Mouse (Mus musculus): Measurements from ENCODE around the gene U2af1l4.

The U2af1l4 gene

GRCm38 (mm10) chr7:30563117-30563905 is at the start of gene U2af1l4, which contains the start of the genes Gm49396 and Psenen:
Gene U2af1l4, plus strand, starts transcription at chr7:30563301.
Gene Gm49396, plus strand, starts transcription at chr7:30563344.
Gene Psenen, minus strand, starts transcription at chr7:30563627.
- peak; percentile 98 for DNase-seq

- peak; percentile 31 for DNase-seq
Measured at GRCm38 (mm10) chr7:30515003-30515760, 47.9 kb upstream of the U2af1l4 start.

GRCm38 (mm10) chr7:30518325-30518724 is 44.8 kb upstream of the U2af1l4 start:
- no peak for DNase-seq

DNA sequence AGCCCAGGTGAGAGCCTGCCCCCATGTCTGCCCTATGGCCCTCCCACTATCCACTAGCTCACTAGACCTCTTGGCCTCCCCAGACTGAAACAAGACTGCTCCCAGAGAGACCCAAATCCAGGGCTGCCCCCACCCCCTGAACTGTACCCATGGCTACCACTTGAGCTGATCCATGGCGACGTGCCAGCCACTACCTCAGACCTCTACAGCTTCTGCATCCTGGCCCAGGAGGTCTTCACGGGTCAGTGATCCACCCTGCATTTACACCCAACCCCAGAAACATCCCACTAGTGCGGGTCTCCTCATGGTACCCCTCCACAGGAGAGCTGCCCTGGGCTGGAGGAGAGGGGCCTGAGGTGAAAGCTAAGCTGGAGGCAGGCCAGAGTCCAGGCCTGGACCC is 42.7 kb upstream of the U2af1l4 start:
- peak; percentile 44 for DNase-seq

DNA sequence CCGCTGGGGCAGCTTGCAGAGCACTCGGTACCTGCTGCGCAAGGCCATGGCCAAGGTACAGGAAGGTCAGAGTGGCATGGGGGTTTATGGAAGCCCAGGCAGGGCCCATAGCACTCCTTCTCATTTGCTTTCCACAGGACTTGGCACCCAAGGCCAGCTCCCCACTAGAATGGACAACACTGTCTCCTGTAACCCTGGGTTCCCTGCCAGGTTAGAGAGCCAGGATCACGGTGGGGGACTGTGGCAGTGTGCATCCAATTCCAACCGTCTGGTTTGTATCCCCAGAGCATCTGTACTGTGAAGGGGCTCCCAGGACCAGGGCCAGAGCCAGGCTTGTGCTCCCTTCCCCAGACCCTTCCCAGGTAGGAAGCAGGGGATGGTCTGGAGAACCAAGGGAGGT is 42.2 kb upstream of the U2af1l4 start:
- no peak for DNase-seq

- DNase-seq, result no peak
Measured at GRCm38 (mm10) chr7:30522871-30523270, 40.2 kb upstream of the U2af1l4 start.

DNA sequence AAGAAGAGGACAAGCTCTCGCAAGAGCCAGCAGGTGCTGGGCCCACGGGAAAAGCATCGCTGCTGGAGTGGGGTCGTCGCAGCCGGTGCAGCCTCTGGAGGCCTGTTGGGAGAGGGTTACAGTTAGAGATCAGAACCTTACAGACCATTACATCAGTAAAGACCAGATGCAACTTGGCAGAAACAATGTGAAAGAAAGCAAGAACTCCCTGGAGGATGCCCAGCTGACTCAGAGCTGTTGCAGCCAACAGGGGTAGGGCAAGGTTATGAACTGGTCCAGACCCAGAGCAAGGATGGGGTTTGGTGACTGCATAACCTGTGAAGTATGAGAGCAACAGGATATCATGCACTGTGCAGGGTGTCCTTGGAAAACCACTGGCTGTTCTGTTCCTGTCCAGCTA is 38.6 kb upstream of the U2af1l4 start:
- no peak for DNase-seq

DNA sequence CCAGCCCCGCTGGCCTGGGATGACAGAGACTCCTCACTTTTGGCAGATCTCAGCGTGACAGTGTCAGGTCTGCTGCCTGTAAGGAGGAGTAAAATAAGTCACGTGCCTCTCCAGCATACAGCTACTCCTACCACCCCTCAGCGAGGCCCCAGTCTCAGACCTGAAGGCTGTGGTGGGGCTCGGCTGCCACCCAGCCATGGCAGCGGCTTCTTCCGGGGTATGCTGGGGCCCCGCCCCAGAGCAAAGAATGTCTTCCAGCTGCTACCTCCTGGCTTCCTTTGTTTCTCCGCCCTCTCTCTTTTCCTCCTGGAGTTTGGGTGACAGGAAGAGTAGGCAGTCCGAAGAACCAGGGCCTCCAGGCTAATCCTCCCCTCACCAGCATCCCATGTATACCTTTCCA is 37.1 kb upstream of the U2af1l4 start:
- no peak for DNase-seq

DNA sequence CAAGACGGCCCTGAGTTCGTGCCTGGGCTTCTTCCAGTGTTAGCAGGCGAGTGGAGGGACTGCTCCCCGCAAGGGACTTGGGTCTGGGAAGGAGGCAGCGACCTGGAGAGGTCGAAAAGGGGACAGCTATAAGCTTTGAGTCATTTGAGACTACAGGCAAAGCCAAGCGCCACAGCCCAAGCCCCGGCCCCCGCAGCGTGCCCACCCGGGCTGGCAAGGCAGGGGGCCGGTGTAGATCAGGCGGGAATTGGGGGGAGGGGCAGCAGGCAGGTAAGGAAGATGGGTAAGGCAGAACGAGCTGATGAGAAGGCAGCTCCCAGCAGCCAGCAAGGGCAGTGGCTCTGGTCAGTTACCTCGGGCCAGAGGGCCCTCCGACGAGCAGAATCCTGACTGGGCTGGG is 36.7 kb upstream of the U2af1l4 start:
- no peak for DNase-seq

- DNase-seq, result no peak
Measured at GRCm38 (mm10) chr7:30526981-30527380, 36.1 kb upstream of the U2af1l4 start.

GRCm38 (mm10) chr7:30531291-30531815 is 31.7 kb upstream of the U2af1l4 start:
- no peak for DNase-seq

GRCm38 (mm10) chr7:30532931-30533330 is 30.2 kb upstream of the U2af1l4 start:
- DNase-seq, result peak; percentile 80

DNA sequence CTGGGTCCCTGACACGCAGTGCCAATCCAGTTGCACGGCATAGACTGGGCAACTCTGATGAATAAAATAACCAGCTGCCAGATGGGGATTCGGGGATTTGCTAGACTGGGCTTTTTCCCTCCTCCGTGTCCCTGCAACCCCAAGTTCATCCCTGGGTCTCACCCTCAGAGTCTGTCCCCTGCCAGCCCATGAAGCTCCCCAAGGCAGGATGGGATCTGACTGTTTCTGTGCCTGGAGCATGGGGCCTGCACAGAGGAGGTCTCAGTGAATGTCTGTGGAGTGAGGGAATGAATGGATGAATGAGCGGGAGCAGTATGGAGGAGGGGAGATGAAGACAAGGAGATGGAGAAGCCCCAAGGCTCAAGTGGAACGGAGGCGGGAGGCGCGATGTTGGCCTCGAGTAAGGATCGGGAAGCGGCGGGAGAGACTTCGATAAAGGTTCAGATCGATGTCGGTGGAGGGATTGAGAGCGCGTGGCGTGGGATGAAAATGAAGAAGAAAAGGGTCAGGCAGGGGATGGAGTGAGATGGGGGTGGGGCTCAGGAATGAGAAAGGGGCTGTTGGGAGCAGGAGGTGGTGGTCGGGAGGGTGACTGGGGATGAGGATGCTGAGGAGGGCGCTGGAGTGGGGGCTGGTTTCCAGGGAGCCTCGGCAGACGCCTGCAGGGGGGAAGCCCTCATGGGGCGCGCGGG is 29.0 kb upstream of the U2af1l4 start:
- no peak for DNase-seq

DNA sequence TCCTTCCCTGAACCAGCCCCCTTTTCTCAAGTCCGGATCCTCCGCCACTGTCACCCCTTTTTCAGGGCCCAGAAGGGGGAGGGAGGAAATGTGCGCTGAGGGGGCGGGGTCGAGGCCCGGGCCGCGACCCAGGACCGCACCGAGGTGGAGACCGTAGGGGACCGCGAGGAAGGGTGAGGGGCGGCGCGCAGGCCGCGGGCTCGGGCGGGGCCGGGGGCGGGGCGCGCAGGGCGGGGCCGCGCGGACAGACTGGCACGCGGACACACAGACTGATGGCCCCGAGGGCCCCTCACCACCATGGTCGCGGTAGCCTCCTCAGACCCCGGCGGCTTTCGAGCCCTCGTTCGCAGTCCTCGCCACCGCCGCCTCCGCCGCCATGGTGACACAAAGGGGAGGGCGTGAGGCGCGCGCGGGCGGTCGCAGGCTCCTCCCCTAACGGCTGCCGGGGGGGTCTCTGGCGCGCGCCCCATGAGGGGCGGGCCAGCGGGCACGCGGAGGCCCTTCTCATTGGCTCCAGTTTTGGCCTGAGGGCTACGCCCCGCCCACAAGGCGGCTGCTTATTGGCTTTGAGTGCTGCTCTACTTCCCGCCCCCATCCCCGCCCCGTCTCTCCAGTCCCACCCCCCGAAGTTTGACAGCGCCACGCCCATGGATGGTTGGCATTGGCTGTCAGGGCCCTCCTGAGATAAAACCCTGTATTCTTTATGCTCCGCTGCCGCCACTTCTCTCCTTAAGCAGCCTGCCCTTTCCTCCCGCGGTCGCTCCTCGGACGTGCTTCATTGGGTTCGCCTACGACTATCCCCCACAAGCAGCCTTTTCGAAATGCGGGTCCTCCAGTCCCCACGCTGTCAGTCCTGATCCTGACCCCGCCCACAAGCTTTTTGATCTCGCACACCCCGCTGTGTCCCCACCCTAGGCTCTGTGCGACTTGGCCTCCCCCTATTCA is 28.2 kb upstream of the U2af1l4 start, which contains the start of gene Arhgap33:
Arhgap33 (minus strand) TSS at position 428 of the 945 bp plus-strand sequence.
- DNase-seq, result peak; percentile 98

GRCm38 (mm10) chr7:30540572-30540971 is 22.5 kb upstream of the U2af1l4 start:
- no peak for DNase-seq

- no peak for DNase-seq
Measured at GRCm38 (mm10) chr7:30544327-30544726, 18.8 kb upstream of the U2af1l4 start.

DNA sequence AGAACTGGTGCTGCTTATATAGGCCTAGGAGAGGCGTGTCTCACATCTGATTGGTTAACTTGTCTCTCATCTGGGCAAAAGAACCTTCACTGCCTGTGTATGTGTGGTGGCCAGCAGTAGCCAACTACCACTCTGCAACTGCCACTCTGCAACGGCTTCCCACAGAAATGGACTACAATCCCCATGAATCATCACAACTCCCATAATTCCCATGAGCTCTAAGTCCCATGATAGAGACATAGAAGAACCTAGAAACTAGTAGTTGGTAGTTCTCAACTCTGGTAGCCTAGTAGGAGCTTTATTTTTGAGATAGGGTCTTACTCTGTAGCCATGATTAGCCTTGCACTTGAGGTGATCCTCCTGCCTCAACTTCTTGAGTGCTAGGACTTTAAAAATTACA is 13.2 kb upstream of the U2af1l4 start:
- DNase-seq, result no peak

GRCm38 (mm10) chr7:30550603-30551002 is 12.5 kb upstream of the U2af1l4 start:
- no peak for DNase-seq

GRCm38 (mm10) chr7:30551445-30552101 is 11.5 kb upstream of the U2af1l4 start:
- DNase-seq, result no peak

DNA sequence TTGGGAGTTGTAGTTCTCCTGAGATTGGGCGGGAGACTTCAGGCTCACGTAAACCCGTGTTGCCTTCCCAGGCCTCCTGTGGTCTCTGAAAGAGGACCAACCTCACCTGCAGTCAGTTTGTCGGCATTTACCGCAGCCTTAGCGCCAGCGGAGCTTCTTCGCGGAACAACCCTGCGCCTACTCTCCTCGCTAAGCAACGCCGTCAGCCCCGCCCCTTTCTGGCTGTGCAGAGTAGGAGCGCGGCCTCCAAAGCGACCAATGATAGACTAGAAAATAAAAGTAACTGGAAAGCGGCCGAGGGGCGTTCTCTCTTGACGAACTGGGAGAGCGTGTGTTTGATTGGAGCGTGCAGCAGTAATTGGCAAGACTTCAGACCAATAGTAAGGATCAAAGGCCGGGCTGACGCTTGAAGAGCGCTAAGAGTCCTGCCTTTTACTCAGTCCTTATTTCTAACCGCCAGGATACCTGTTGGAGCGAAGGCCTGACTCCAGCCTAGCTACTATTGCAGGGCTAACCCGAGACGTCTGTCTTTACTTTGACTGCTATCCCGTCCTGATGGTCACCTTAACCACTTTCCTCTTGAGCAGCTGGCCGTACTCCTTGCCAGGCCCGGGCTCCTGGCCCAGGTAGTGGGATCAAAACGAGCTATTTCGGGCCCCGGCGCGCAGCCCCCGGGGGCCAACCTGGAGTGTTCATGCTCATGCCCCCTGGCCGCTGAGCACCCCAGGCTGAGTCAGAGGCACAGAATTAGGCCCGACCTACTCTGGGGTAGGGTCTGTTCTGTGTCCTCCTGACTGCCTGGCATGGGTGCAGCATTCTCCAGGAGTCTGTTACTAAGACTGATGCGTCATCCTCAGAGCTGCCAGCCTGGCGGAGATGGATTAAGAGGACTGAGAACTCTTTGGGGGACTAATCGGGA is 10.7 kb upstream of the U2af1l4 start, which contains the start of the genes Hspb6 and Proser3:
Hspb6 (plus strand) TSS at position 77 of the 919 bp plus-strand sequence.
Proser3 (minus strand) TSS at position 198 of the 919 bp plus-strand sequence.
- peak; percentile 98 for DNase-seq
